Mouse (Mus musculus): ENCODE data around the gene Pimreg.

DNA sequence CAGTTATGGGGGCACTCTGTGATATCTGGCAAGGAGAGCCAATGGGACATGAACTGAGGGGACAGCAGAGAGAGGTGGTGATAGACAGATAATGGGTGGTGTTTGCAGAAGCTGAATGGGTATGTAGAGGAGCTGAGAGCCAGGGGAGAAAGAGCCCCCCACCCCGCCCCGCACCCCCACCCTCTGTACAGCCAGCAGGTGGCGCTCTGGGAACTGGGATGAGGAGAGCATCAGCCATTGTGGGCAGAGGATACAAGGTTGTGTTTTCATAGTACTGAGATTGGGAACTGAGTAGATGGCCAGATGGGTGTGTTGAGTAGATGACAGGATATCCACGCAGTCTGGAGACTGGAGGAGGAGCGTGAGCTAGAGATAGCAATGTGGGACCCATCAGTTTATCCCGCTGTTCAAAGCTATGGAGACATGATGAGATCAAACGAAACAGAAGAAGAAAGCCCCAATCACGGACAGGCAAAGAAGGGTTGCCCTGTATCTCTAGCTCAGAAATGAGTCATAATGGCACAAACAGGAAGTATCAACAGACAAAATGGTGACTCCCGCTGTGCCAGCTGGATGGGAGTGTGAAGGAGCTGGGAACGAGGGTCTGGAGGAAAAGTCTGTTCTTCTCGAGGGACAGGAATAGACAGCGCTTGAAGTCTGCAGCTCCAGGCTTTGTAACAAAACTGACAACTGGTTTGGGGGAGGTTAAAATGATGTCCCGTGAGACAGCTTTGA is 25.1 kb upstream of the Pimreg start:
- no peak for TF ChIP-seq CTCF (IDR thresholded peaks at IDR 0.05; ENCODE audit: extremely low read depth, insufficient read depth, low read length)
- TF ChIP-seq POLR2A (IDR thresholded peaks at IDR 0.05; ENCODE audit: extremely low read depth, insufficient read depth, low read length) = no peak
